Mouse (Mus musculus) small intestine, adult 2 months (tissue): ENCODE measurements around the gene Igfbp6. TPM values are rescaled to one million over a fixed set of nuclear protein-coding genes. Genes with fewer than 3 reads are reported as not detected.

ENCODE experiments used
- H3K27ac ChIP-seq: fragments of 200-500 bp; 2 replicates; pipeline ENCODE4 v1.5.1; 2012; ENCODE audit warnings: low read depth, low read length, control low read depth, inconsistent platforms; ENCODE audit not compliant: insufficient read depth
- H3K27me3 ChIP-seq: fragments of 200-500 bp; 2 replicates; pipeline ENCODE4 v1.6.1; 2012; ENCODE audit warnings: mild to moderate bottlenecking, moderate library complexity, low read length, inconsistent platforms; ENCODE audit not compliant: control insufficient read depth, insufficient read depth
- H3K36me3 ChIP-seq: fragments of 200-500 bp; 2 replicates; pipeline ENCODE4 v1.6.1; 2012; ENCODE audit warnings: mild to moderate bottlenecking, low read length, control low read depth, inconsistent platforms; ENCODE audit not compliant: control insufficient read depth, insufficient read depth
- H3K4me1 ChIP-seq: fragments of 200-500 bp; 2 replicates; pipeline ENCODE4 v1.6.1; 2012; ENCODE audit warnings: low read length, inconsistent platforms, mixed read lengths; ENCODE audit not compliant: control insufficient read depth, insufficient read depth, insufficient read length
- H3K4me3 ChIP-seq: fragments of 200-500 bp; 2 replicates; pipeline ENCODE4 v1.5.1; 2012; ENCODE audit warnings: low read depth, mild to moderate bottlenecking, control low read depth, inconsistent platforms, low read length, moderate library complexity
- CTCF ChIP-seq: fragments of 200-500 bp; IDR thresholded peaks from 2 replicates; pipeline ENCODE4 v1.5.1; 2012; ENCODE audit warnings: low read depth, mild to moderate bottlenecking, control low read depth, inconsistent platforms, low read length, moderate library complexity, mixed read lengths; ENCODE audit not compliant: insufficient replicate concordance, insufficient read length; ENCODE audit errors: extremely low read depth
- POLR2A ChIP-seq: fragments of 200-500 bp; IDR thresholded peaks from 2 replicates; pipeline ENCODE4 v1.6.1; 2012; ENCODE audit warnings: low read depth, mild to moderate bottlenecking, control low read depth, inconsistent platforms, low read length, moderate library complexity
- WGBS: fragments of 180-500 bp; shearing (Covaris S2); methylation state at CpG from one replicate; pipeline ENCODE4 v1.1.7; 2018; 5-methylcytosine and 5-hydroxymethylcytosine counted together
- polyA plus RNA-seq: library from polyadenylated mRNA; depleted of rRNA; stranded (reverse); fragments of >200 nt; gene quantifications from 2 replicates; pipeline ENCODE4 v1.2.3, GENCODE M21; 2012

Igfbp6 gene
- polyA plus RNA-seq, 1 experiment = 5.4 TPM

- peaks cover 32% of the 10 kb centered on the region for H3K4me1 ChIP-seq
- H3K4me3 ChIP-seq = peak overlapping the region; percentile 79
- H3K27me3 ChIP-seq = no peaks in the 10 kb centered on the region
- H3K27ac ChIP-seq = peak overlapping the region; percentile 71
- peaks cover 6% of the 10 kb centered on the region for H3K36me3 ChIP-seq
- TF ChIP-seq POLR2A (no peak), CTCF (no peak; the same call in 1 of the 2 replicates)
- WGBS = 35% methylated on average over 10 of the region's 10 CpGs
Observed at GRCm38 (mm10) chr15:102100996-102101671, 43.0 kb upstream of the Igfbp6 start.

DNA sequence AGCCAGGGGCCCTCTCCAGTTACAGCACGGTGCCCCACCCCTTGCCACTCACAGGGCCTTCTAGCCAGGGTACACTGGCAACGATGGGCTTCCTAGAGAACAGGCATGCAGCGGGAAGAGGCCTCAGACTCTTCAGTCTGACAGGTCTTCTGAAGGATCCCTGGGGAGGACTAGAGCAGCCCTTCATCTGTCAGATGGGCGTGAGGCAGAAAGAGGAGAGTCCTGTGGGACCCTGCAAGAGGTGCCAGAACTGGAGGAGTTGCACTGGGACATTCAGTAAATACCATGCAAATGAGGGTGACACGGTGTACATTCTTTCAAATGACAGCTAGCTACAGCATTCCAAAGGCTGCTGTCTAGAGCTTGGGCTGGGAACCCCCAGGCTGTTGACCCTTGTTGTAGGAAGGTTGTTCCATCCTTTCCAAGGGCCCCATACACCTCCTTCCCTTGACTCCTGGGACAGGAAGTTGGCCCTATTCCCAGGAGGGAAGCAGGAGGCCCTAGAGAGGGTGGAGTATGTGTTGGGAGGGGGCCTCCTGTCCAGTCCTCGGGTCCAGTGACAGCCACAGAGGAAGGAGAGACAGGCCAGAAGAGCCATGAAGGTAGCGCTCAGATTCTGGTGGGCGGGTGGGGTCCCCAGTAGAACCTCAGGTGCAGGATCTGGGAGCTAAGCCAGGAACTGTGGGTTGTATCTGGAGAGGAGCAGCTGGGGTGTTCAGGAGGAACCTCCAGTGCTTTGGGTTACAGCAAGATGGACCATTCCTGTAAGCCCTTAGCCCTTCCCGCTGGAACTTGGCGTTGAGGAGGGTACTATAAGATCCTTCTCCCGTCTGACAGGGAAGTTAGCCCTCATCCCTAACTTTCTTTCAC is 42.3 kb upstream of the Igfbp6 start:
- Histone ChIP-seq H3K4me3 (peak overlapping the region; percentile 79), H3K36me3 (peaks cover 5% of the 10 kb centered on the region), H3K27me3 (no peaks in the 10 kb centered on the region), H3K27ac (peak overlapping the region; percentile 71), H3K4me1 (peaks cover 39% of the 10 kb centered on the region)
- TF ChIP-seq POLR2A (no peak), CTCF (no peak)
- WGBS = 17% methylated on average over 11 of the region's 11 CpGs

GRCm38 (mm10) chr15:102102548-102103121 is 41.5 kb upstream of the Igfbp6 start:
- H3K36me3 ChIP-seq = no peaks in the 10 kb centered on the region
- peaks cover 41% of the 10 kb centered on the region for H3K4me1 ChIP-seq
- H3K4me3 ChIP-seq = peak overlapping the region; percentile 58
- no peaks in the 10 kb centered on the region for H3K27me3 ChIP-seq
- no peak for TF ChIP-seq POLR2A
- peak overlapping the region; percentile 93 for H3K27ac ChIP-seq
- 47% methylated on average over 6 of the region's 6 CpGs for WGBS

GRCm38 (mm10) chr15:102103371-102103946 is 40.7 kb upstream of the Igfbp6 start:
- Histone ChIP-seq H3K27me3 (no peaks in the 10 kb centered on the region), H3K36me3 (no peaks in the 10 kb centered on the region), H3K4me3 (peak overlapping the region; percentile 58), H3K27ac (peak overlapping the region; percentile 93), H3K4me1 (peaks cover 43% of the 10 kb centered on the region)
- 61% methylated on average over 14 of the region's 14 CpGs for WGBS
- TF ChIP-seq POLR2A (no peak), CTCF (no peak)

- peak overlapping the region; percentile 58 for H3K4me3 ChIP-seq
- no peaks in the 10 kb centered on the region for H3K36me3 ChIP-seq
- no peaks in the 10 kb centered on the region for H3K27me3 ChIP-seq
- H3K27ac ChIP-seq = peak overlapping the region; percentile 93
- TF ChIP-seq POLR2A (no peak), CTCF (no peak)
- peaks cover 43% of the 10 kb centered on the region for H3K4me1 ChIP-seq
- WGBS = 67% methylated on average over 12 of the region's 12 CpGs
Observed at GRCm38 (mm10) chr15:102103947-102104555, 40.1 kb upstream of the Igfbp6 start.

DNA sequence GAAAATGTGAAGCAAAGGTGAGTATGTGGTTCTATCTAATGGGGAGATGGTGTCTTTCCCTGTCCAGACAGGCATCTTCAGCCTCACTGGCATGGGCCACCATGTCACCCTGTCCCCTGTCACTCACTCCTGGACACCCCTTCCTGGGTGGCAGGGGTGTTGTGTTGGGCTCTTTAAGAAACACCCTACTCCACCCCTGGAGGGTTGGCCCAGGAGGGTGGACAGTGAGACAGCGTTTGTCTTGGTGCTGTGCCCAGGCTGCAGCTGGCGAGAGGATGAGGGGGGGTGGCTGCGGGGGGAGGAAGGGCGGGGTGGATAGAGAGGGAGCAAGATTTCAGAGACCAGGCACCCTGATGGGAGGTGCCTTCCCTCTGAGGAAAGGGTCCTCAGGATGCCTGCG is 38.8 kb upstream of the Igfbp6 start:
- Histone ChIP-seq H3K4me3 (no peak overlapping the region), H3K4me1 (peaks cover 42% of the 10 kb centered on the region), H3K27ac (0 out of 2 replicates have a peak overlapping the region, but pooled peaks have one; percentile 19), H3K27me3 (no peaks in the 10 kb centered on the region), H3K36me3 (no peaks in the 10 kb centered on the region)
- WGBS = 6% methylated on average over 5 of the region's 5 CpGs
- TF ChIP-seq POLR2A (no peak), CTCF (no peak)
